Mouse (Mus musculus) embryonic facial prominence, embryonic 11.5 days (tissue): ENCODE measurements around the gene Zscan10. TPM values are rescaled to one million over a fixed set of nuclear protein-coding genes. Genes with fewer than 3 reads are reported as not detected.

Source experiments
- ATAC-seq: fragments of 200-750 bp; cut with Nextera tagmentation; replicated peaks from 2 replicates; pipeline ENCODE4 v1.8.0; 2017; ENCODE audit warnings: low read depth; ENCODE audit not compliant: insufficient number of reproducible peaks, low FRiP score, low TSS enrichment
- DNase-seq: peaks from one replicate; pipeline ENCODE4 v3.0.0-alpha.2; 2015; ENCODE audit warnings: low spot score
- H3K27ac ChIP-seq: fragments of 300-500 bp; sonication (generic); replicated peaks from 2 replicates; pipeline ENCODE4 v1.5.1; 2014; ENCODE audit warnings: mild to moderate bottlenecking, low read depth, low read length, control low read depth
- H3K27me3 ChIP-seq: fragments of 300-500 bp; sonication (generic); 2 replicates; pipeline ENCODE4 v1.6.1; 2014; ENCODE audit warnings: mild to moderate bottlenecking, low read length, moderate library complexity, mixed read lengths; ENCODE audit not compliant: control insufficient read depth, insufficient read depth
- H3K36me3 ChIP-seq: fragments of 300-500 bp; sonication (generic); replicated peaks from 2 replicates; pipeline ENCODE4 v1.6.1; 2014; ENCODE audit warnings: low read depth, mild to moderate bottlenecking, low read length, moderate library complexity, mixed read lengths; ENCODE audit not compliant: control insufficient read depth, insufficient read depth
- H3K4me1 ChIP-seq: fragments of 300-500 bp; sonication (generic); 2 replicates; pipeline ENCODE4 v1.6.1; 2014; ENCODE audit warnings: low read length, mixed read lengths; ENCODE audit not compliant: control insufficient read depth, insufficient read depth
- H3K4me2 ChIP-seq: fragments of 300-500 bp; sonication (generic); 2 replicates; pipeline ENCODE4 v1.6.1; 2014; ENCODE audit warnings: low read depth, mild to moderate bottlenecking, control low read depth, low read length, moderate library complexity
- H3K4me3 ChIP-seq: fragments of 300-500 bp; sonication (generic); 2 replicates; pipeline ENCODE4 v1.5.1; 2014; ENCODE audit warnings: low read depth, low read length, control low read depth
- H3K9ac ChIP-seq: fragments of 300-500 bp; sonication (generic); replicated peaks from 2 replicates; pipeline ENCODE4 v1.6.1; 2014; ENCODE audit warnings: mild to moderate bottlenecking, control low read depth, low read length
- H3K9me3 ChIP-seq: fragments of 300-500 bp; sonication (generic); replicated peaks from 2 replicates; pipeline ENCODE4 v1.6.1; 2016; ENCODE audit warnings: mild to moderate bottlenecking, low read length, inconsistent platforms, mixed read lengths; ENCODE audit not compliant: control insufficient read depth
- WGBS: fragments of 180-500 bp; shearing (Covaris S2); extraction: QIAGEN DNeasy Blood & Tissue Kit; methylation state at CpG from one replicate; pipeline ENCODE4 v1.1.7; 2014; 5-methylcytosine and 5-hydroxymethylcytosine counted together
- polyA plus RNA-seq: library from polyadenylated mRNA; unstranded; fragments of >200 nt; fragmentation: Nextera tagmentation; extraction: Ambion mirVana; gene quantifications from 2 replicates; pipeline ENCODE4 v1.2.1, GENCODE M21; 2014

Gene Zscan10
- polyA plus RNA-seq, 1 experiment from 2014 or later, result 0.28 TPM

DNA sequence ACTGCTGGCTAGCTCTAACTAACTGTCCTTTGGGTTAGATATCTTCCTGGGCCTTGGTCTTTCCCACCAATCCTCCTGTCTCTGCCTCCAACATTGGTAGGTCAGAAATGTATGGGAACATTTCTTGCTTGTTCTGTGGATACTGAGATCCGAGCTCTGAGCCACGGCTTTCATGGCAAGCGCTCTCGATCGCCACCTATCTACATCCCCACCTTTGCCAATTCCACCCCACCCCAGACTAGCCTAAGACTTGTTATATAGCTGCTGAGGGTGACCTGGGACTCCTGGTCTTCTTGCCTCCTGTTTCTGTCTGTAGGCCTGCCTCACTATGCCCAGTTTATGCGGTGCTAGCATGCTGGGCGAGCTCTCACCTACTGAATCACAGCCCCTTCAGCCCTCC, 3.7 kb downstream of the Zscan10 start:
- Histone ChIP-seq H3K4me3 (no peak overlapping the region), H3K4me2 (no peak overlapping the region), H3K4me1 (no peaks in the 10 kb centered on the region), H3K9ac (no peak overlapping the region), H3K27me3 (no peaks in the 10 kb centered on the region), H3K36me3 (no peaks in the 10 kb centered on the region), H3K27ac (no peak overlapping the region), H3K9me3 (no peaks in the 10 kb centered on the region)
- WGBS, result 77% methylated on average over 7 of the region's 7 CpGs
- ATAC-seq (no peak), DNase-seq (no peak)

DNA sequence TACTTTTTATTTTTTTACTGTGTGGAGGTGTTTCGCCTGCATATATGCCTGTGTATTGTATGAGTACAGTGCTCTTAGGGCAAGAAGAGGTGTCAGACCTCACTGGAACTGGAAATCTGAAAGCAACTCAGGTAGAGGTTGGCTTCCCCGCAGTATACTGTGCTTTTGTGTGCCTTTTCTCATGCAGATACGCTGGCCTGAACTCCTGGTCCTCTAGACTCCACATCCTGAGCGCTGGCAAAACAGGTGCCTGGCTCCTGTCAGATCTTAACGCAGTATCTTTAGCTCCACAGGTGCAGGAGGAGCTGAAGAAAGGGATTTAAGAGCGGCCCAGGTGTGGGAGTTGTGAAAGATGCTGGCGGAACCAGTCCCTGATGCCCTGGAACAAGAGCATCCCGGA, 4.6 kb downstream of the Zscan10 start:
- Histone ChIP-seq H3K4me3 (no peak overlapping the region), H3K9ac (no peak overlapping the region), H3K9me3 (no peaks in the 10 kb centered on the region), H3K27ac (no peak overlapping the region), H3K4me1 (no peaks in the 10 kb centered on the region), H3K27me3 (no peaks in the 10 kb centered on the region), H3K36me3 (no peaks in the 10 kb centered on the region), H3K4me2 (no peak overlapping the region)
- ATAC-seq (no peak), DNase-seq (no peak)
- 79% methylated on average over 8 of the region's 8 CpGs for WGBS

DNA sequence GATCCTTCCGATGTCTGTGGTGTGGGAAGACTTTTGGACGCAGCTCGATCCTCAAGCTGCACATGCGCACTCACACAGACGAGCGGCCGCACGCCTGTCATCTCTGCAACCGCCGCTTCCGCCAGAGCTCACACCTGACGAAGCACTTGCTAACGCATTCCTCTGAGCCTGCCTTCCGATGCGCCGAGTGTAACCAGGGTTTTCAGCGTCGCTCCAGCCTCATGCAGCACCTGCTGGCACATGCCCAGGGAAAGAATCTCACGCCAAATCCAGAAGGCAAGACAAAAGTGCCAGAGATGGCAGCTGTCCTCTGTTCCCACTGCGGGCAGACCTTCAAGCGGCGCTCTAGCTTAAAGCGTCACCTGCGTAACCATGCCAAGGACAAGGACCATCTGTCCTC, 9.0 kb downstream of the Zscan10 start:
- no peak for ATAC-seq
- H3K27ac ChIP-seq, result no peak overlapping the region

DNA sequence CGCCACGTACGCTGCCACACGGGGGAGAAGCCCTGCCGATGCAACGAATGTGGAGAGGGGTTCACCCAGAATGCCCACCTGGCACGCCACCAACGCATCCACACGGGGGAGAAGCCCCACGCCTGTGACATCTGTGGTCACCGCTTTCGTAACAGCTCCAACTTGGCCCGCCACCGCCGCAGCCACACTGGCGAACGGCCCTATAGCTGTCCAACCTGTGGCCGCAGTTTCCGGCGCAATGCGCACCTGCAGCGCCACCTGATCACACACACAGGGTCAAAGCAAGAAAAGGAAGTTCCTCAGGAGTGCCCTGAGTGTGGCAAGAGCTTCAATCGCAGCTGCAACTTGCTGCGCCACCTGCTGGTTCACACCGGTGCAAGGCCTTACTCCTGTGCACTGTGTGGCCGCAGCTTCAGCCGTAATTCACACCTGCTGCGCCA, 9.7 kb downstream of the Zscan10 start:
- Histone ChIP-seq H3K4me1 (no peaks in the 10 kb centered on the region), H3K9ac (no peak overlapping the region), H3K9me3 (no peaks in the 10 kb centered on the region), H3K27ac (no peak overlapping the region), H3K4me2 (no peak overlapping the region), H3K36me3 (no peaks in the 10 kb centered on the region), H3K4me3 (no peak overlapping the region), H3K27me3 (no peaks in the 10 kb centered on the region)
- 87% methylated on average over 28 of the region's 28 CpGs for WGBS
- DNase-seq (peak; percentile 53), ATAC-seq (peak; percentile 46; the same call in 1 of the 2 replicates)

More for the DNA sequence above, 9.0 kb downstream of the Zscan10 start:
- Histone ChIP-seq H3K4me1 (no peaks in the 10 kb centered on the region), H3K27me3 (no peaks in the 10 kb centered on the region), H3K4me2 (no peak overlapping the region), H3K36me3 (no peaks in the 10 kb centered on the region), H3K4me3 (no peak overlapping the region), H3K9me3 (no peaks in the 10 kb centered on the region), H3K9ac (no peak overlapping the region)
- WGBS, result 93% methylated on average over 24 of the region's 24 CpGs
- DNase-seq, result no peak

DNA sequence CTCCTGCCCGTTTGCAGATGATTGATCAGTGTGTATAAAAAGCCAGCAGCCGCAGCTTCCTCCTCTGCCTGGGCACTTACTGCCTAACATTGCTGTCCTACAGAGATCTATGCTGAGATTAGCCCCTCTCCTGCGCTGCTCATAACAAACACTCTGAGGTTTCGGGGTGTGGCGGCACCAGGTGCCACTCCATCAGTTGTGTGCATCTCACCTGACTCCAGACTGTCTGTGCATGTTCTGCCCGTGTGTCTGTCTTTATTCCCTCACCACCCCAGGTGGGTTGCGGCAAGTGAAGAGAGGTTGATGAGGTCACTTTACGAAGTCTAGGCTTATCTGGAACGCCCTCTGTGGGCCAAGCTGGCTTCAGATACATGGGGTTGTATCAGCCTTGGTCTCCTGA, 16.4 kb downstream of the Zscan10 start:
- DNase-seq (no peak), ATAC-seq (no peak)
- Histone ChIP-seq H3K36me3 (no peaks in the 10 kb centered on the region), H3K9me3 (no peaks in the 10 kb centered on the region), H3K27ac (no peak overlapping the region), H3K4me3 (no peak overlapping the region), H3K4me1 (no peaks in the 10 kb centered on the region), H3K9ac (no peak overlapping the region), H3K4me2 (no peak overlapping the region), H3K27me3 (no peaks in the 10 kb centered on the region)
- 69% methylated on average over 9 of the region's 9 CpGs for WGBS

DNA sequence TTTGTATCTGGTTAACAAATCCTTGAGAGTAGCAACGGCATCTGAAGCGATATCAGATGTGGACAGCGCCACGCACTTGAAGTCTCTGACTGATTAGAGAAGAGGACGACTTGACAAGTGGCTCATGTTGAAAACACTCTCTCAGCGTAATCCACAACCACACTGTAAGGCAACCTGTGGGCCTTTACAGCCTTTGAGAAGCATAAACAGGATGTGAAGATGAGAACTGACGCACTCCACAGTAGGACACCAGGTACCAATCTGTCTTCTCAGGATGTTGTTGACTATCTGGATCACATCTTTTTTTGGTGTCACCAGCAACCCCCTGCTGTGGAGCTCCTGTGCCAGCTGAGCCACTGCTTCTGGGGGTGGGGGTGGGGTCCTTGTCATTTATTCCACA, 19.7 kb downstream of the Zscan10 start:
- 81% methylated on average over 7 of the region's 7 CpGs for WGBS
- DNase-seq (no peak), ATAC-seq (no peak)
- H3K4me1 ChIP-seq, result no peaks in the 10 kb centered on the region
- H3K9ac ChIP-seq, result no peak overlapping the region
- H3K27ac ChIP-seq, result no peak overlapping the region
- no peaks in the 10 kb centered on the region for H3K27me3 ChIP-seq
- no peaks in the 10 kb centered on the region for H3K36me3 ChIP-seq
- no peak overlapping the region for H3K4me2 ChIP-seq
- H3K9me3 ChIP-seq, result no peaks in the 10 kb centered on the region
- H3K4me3 ChIP-seq, result no peak overlapping the region

DNA sequence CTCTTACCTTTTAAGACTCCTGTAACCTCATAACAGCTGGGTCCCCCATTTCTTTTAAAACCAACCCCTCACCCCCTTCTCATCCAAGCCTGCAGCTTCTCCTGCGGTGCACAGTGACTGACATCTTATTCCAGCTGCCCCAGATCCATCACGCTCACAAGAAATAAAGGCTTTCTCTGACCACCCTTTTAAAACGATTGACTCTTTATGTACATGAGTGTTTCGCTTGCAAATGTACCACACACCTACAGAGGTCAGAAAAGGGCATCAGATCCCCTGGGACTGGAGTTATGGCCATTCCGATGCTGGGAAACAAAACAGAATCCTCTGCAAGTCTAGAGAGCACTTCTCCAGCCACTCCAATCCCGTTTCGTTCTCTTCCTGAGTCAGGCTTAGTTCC, 27.2 kb downstream of the Zscan10 start:
- Histone ChIP-seq H3K9me3 (no peaks in the 10 kb centered on the region), H3K4me3 (no peak overlapping the region), H3K4me2 (no peak overlapping the region), H3K27me3 (no peaks in the 10 kb centered on the region), H3K4me1 (no peaks in the 10 kb centered on the region), H3K27ac (no peak overlapping the region), H3K9ac (no peak overlapping the region), H3K36me3 (no peaks in the 10 kb centered on the region)
- 39% methylated on average over 7 of the region's 7 CpGs for WGBS
- no peak for DNase-seq
- ATAC-seq, result no peak

DNA sequence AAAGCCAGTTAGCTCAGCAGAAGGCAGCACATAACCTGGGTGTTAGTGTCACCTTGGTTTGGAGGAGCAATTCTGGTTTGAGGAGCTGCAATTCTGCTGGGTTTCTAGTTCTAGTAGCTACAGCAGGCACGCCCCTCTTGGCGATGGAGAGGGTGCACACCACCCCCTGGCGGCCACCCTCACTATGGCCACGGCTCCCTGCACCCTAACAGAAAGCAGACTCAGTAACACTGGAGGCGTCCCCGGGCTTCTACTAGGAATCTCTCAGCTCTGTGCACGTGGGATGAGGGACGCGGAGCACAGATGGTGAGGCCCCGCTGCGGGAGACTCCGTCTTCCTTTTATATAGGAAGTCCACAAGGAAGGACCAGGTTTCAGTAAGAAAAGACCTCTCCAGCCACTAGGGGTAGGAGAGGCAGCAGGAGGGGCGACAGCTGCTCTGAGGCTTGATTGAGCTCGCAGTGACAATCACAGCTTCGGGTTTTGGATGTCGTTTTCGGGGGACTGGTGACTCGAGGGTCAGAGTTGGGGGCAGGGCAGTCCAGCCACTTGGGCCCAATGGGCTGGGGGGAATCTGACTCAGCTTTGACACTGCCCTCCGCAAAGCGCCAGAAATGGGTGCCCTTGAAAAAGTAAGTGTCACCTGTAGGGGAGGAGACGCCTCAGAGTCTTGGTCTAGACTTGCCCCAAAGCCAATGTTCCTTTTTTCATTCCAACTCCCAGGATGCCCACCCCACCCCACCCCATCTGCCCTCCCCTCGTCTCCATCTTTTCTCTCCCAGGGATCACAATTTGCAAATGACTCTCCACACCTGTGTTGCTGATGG, 29.8 kb downstream of the Zscan10 start:
- H3K27ac ChIP-seq, result no peak overlapping the region
- no peak overlapping the region for H3K4me3 ChIP-seq
- no peaks in the 10 kb centered on the region for H3K4me1 ChIP-seq
- peak overlapping the region; percentile 39 for H3K9ac ChIP-seq
- 13% methylated on average over 22 of the region's 22 CpGs for WGBS
- H3K9me3 ChIP-seq, result no peaks in the 10 kb centered on the region
- H3K4me2 ChIP-seq, result peak overlapping the region; percentile 32
- ATAC-seq (peak; percentile 80), DNase-seq (peak; percentile 80)
- no peaks in the 10 kb centered on the region for H3K36me3 ChIP-seq
- no peaks in the 10 kb centered on the region for H3K27me3 ChIP-seq
